Mouse (Mus musculus) heart, postnatal 0 days (tissue): ENCODE data around the gene Eif4g3.

Source experiments
- CTCF ChIP-seq: IDR thresholded peaks from 2 replicates; pipeline ENCODE4 v1.5.1; 2016; ENCODE audit warnings: antibody characterized with exemption, control low read depth, low read depth
- EP300 ChIP-seq: IDR thresholded peaks from 2 replicates; pipeline ENCODE4 v1.6.1; 2016; ENCODE audit warnings: antibody characterized with exemption, low read depth

- TF ChIP-seq EP300 (no peak), CTCF (no peak)
Observed at GRCm38 (mm10) chr4:138172686-138173085, 179.9 kb downstream of the Eif4g3 start.
